Mouse (Mus musculus): ENCODE results near the gene Ifnlr1. TPM values are rescaled to one million over a fixed set of nuclear protein-coding genes. Genes with fewer than 3 reads are reported as not detected.

Ifnlr1 gene
- polyA plus RNA-seq (2014; fragmentation: Illumina TruSeq; extraction: RNeasy Lipid Tissue Mini Kit (QIAGEN cat#74804); ENCODE audit: low read depth, low replicate concordance): not detected

DNA sequence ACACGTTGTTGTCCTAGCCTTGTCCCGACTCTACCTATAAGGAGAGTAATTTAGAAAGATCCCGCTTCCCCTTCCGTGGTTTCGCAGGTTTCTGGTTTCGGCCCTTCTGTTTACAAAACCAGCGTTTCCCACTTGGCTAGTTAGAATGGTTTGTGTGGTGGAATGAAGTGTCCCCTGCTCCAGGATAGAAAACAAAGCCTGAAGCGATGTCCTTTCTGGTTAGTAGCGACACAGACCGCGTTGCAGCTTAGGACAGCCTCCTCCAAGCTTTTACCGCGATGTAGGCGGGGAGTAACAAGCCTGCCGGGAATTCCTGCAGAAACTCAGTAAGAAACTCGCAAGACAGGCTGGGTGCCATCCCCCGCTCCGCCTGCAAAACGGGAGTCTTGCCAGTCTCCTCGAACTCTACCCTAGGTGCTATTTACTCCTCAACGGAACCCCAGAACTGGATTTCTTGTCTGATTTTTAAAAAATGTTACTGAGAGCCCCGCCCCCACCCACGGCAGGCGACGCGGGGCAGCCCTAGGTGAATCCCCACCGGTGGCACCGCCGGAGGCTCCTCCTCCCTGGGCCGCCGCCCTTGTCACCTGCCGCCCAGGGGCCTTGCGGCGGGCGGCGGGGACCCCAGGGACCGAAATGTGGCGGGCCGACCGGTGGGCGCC is at the start of gene Ifnlr1:
Gene Ifnlr1, plus strand, starts transcription at position 382 of the 662 bp plus-strand sequence.

DNA sequence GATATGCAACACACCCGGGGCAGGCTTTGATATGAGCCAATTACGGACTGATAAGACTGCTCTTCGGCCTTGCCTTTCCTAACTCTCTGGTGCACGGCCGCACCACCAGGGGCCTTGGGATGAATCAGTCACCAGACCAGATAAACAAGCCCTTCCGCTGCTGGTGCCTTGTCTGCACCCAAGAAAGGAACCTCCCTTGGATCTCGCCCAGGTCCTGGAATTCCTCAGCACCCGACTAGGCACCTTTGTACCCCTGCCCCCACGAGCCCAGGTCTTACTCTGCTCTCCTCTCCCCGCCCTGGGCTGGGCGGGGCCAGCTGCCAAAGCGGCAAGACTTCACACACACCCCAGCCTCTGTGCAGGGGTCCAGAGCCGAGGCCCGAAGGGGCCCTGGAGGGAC is 41.7 kb downstream of the Ifnlr1 start, which contains the start of gene Il22ra1:
Gene Il22ra1, plus strand, starts transcription at position 356 of the 400 bp plus-strand sequence.

Other genes starting within 250 kb of the Ifnlr1 start
- not detected for gene Stpg1, start 191.5 kb upstream of the Ifnlr1 start, polyA plus RNA-seq (2014; fragmentation: Illumina TruSeq; extraction: RNeasy Lipid Tissue Mini Kit (QIAGEN cat#74804); ENCODE audit: low read depth, low replicate concordance)
- 3.1 TPM for gene Nipal3, start 191.2 kb upstream of the Ifnlr1 start, polyA plus RNA-seq (2014; fragmentation: Illumina TruSeq; extraction: RNeasy Lipid Tissue Mini Kit (QIAGEN cat#74804); ENCODE audit: low read depth, low replicate concordance)
- gene Grhl3, start 112.7 kb upstream of the Ifnlr1 start, polyA plus RNA-seq (2014; fragmentation: Illumina TruSeq; extraction: RNeasy Lipid Tissue Mini Kit (QIAGEN cat#74804); ENCODE audit: low read depth, low replicate concordance): not detected
- gene Il22ra1, start 41.9 kb downstream of the Ifnlr1 start, polyA plus RNA-seq (2014; fragmentation: Illumina TruSeq; extraction: RNeasy Lipid Tissue Mini Kit (QIAGEN cat#74804); ENCODE audit: low read depth, low replicate concordance): not detected
- gene Myom3, start 73.4 kb downstream of the Ifnlr1 start, polyA plus RNA-seq (2014; fragmentation: Illumina TruSeq; extraction: RNeasy Lipid Tissue Mini Kit (QIAGEN cat#74804); ENCODE audit: low read depth, low replicate concordance): not detected
- gene Srsf10, start 169.5 kb downstream of the Ifnlr1 start, polyA plus RNA-seq (2014; fragmentation: Illumina TruSeq; extraction: RNeasy Lipid Tissue Mini Kit (QIAGEN cat#74804); ENCODE audit: low read depth, low replicate concordance): 353 TPM
- 569 TPM for gene Pnrc2, start 187.6 kb downstream of the Ifnlr1 start, polyA plus RNA-seq (2014; fragmentation: Illumina TruSeq; extraction: RNeasy Lipid Tissue Mini Kit (QIAGEN cat#74804); ENCODE audit: low read depth, low replicate concordance)
- gene Cnr2, start 209.1 kb downstream of the Ifnlr1 start, polyA plus RNA-seq (2014; fragmentation: Illumina TruSeq; extraction: RNeasy Lipid Tissue Mini Kit (QIAGEN cat#74804); ENCODE audit: low read depth, low replicate concordance): 1.1 TPM
- gene Fuca1, start 234.4 kb downstream of the Ifnlr1 start, polyA plus RNA-seq (2014; fragmentation: Illumina TruSeq; extraction: RNeasy Lipid Tissue Mini Kit (QIAGEN cat#74804); ENCODE audit: low read depth, low replicate concordance): 29.1 TPM